Mouse (Mus musculus): ENCODE measurements around the gene Tnfsf4. TPM values are rescaled to one million over a fixed set of nuclear protein-coding genes. Genes with fewer than 3 reads are reported as not detected.

Gene Tnfsf4
- polyA plus RNA-seq, 1 experiment: 0.07 TPM

GRCm38 (mm10) chr1:161403061-161403460, 7.9 kb downstream of the Tnfsf4 start:
- 96% methylated on average over 2 of the region's 2 CpGs for WGBS
- TF ChIP-seq POLR2A (IDR thresholded peaks at IDR 0.05; ENCODE audit: control insufficient read depth, extremely low read depth, insufficient read depth, low read length, poor library complexity) (no peak), CTCF (IDR thresholded peaks at IDR 0.05; ENCODE audit: borderline replicate concordance, control insufficient read depth, extremely low read depth, insufficient read depth, low read length, poor library complexity) (no peak)
- no peak for DNase-seq

GRCm38 (mm10) chr1:161406480-161406879, 11.3 kb downstream of the Tnfsf4 start:
- H3K27me3 ChIP-seq (ENCODE audit: control insufficient read depth, insufficient read depth, low read length): no peaks in the 10 kb centered on the region
- H3K36me3 ChIP-seq (ENCODE audit: control insufficient read depth, insufficient read depth, low read length): no peaks in the 10 kb centered on the region
- no peak for DNase-seq
- WGBS: 98% methylated on average over 1 of the region's 1 CpGs
- H3K4me3 ChIP-seq (ENCODE audit: control insufficient read depth, insufficient read depth, low read length): no peak overlapping the region
- no peaks in the 10 kb centered on the region for H3K4me1 ChIP-seq (replicated peaks; ENCODE audit: control insufficient read depth, insufficient read depth, low read length)
- TF ChIP-seq CTCF (IDR thresholded peaks at IDR 0.05; ENCODE audit: borderline replicate concordance, control insufficient read depth, extremely low read depth, insufficient read depth, low read length, poor library complexity) (no peak), POLR2A (IDR thresholded peaks at IDR 0.05; ENCODE audit: control insufficient read depth, extremely low read depth, insufficient read depth, low read length, poor library complexity) (no peak)
- H3K27ac ChIP-seq (ENCODE audit: control insufficient read depth, insufficient read depth, low read length): no peak overlapping the region

More at GRCm38 (mm10) chr1:161403061-161403460, 7.9 kb downstream of the Tnfsf4 start:
- no peaks in the 10 kb centered on the region for H3K4me1 ChIP-seq (replicated peaks; ENCODE audit: control insufficient read depth, insufficient read depth, low read length)
- H3K36me3 ChIP-seq (ENCODE audit: control insufficient read depth, insufficient read depth, low read length): no peaks in the 10 kb centered on the region
- H3K27ac ChIP-seq (ENCODE audit: control insufficient read depth, insufficient read depth, low read length): no peak overlapping the region
- H3K27me3 ChIP-seq (ENCODE audit: control insufficient read depth, insufficient read depth, low read length): no peaks in the 10 kb centered on the region
- H3K4me3 ChIP-seq (ENCODE audit: control insufficient read depth, insufficient read depth, low read length): no peak overlapping the region

- H3K27ac ChIP-seq (ENCODE audit: control insufficient read depth, insufficient read depth, low read length): no peak overlapping the region
- H3K4me3 ChIP-seq (ENCODE audit: control insufficient read depth, insufficient read depth, low read length): no peak overlapping the region
- TF ChIP-seq POLR2A (IDR thresholded peaks at IDR 0.05; ENCODE audit: control insufficient read depth, extremely low read depth, insufficient read depth, low read length, poor library complexity) (no peak), CTCF (IDR thresholded peaks at IDR 0.05; ENCODE audit: borderline replicate concordance, control insufficient read depth, extremely low read depth, insufficient read depth, low read length, poor library complexity) (no peak)
- H3K4me1 ChIP-seq (replicated peaks; ENCODE audit: control insufficient read depth, insufficient read depth, low read length): no peaks in the 10 kb centered on the region
- H3K36me3 ChIP-seq (ENCODE audit: control insufficient read depth, insufficient read depth, low read length): no peaks in the 10 kb centered on the region
- DNase-seq: no peak
- H3K27me3 ChIP-seq (ENCODE audit: control insufficient read depth, insufficient read depth, low read length): no peaks in the 10 kb centered on the region
Measured at GRCm38 (mm10) chr1:161419926-161420325, 24.7 kb downstream of the Tnfsf4 start.

DNA sequence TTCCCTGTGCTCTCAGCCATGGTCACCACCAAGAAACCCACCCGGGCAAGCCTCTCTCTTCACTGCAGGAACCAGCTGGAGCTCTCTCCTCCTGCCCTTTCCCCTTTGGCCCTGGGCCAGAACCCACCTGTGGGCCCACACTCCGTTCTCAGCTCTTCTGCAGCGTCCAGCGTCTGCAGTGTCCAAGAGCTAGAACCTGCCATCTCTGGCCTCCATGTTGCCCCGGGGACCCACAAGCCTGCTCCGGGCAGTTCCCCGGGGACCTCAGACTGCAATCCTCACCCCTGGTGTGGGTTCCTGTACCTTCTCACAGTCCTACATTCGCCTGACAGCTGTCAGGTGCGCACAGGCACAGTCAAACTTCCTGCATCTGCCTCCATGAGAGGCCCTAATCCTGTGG, 25.4 kb downstream of the Tnfsf4 start:
- 0 out of 2 replicates have a peak, but pooled peaks have one; percentile 13 for TF ChIP-seq CTCF (IDR thresholded peaks at IDR 0.05; ENCODE audit: borderline replicate concordance, control insufficient read depth, extremely low read depth, insufficient read depth, low read length, poor library complexity)
- TF ChIP-seq POLR2A (IDR thresholded peaks at IDR 0.05; ENCODE audit: control insufficient read depth, extremely low read depth, insufficient read depth, low read length, poor library complexity): no peak

GRCm38 (mm10) chr1:161426277-161427056, 31.3 kb downstream of the Tnfsf4 start:
- no peaks in the 10 kb centered on the region for H3K36me3 ChIP-seq (ENCODE audit: control insufficient read depth, insufficient read depth, low read length)
- DNase-seq: no peak
- H3K4me3 ChIP-seq (ENCODE audit: control insufficient read depth, insufficient read depth, low read length): no peak overlapping the region
- no peak overlapping the region for H3K27ac ChIP-seq (ENCODE audit: control insufficient read depth, insufficient read depth, low read length)
- no peaks in the 10 kb centered on the region for H3K4me1 ChIP-seq (replicated peaks; ENCODE audit: control insufficient read depth, insufficient read depth, low read length)
- H3K27me3 ChIP-seq (ENCODE audit: control insufficient read depth, insufficient read depth, low read length): no peaks in the 10 kb centered on the region
- TF ChIP-seq CTCF (IDR thresholded peaks at IDR 0.05; ENCODE audit: borderline replicate concordance, control insufficient read depth, extremely low read depth, insufficient read depth, low read length, poor library complexity) (no peak), POLR2A (IDR thresholded peaks at IDR 0.05; ENCODE audit: control insufficient read depth, extremely low read depth, insufficient read depth, low read length, poor library complexity) (no peak)
- 88% methylated on average over 4 of the region's 4 CpGs for WGBS

More for the DNA sequence above, 25.4 kb downstream of the Tnfsf4 start:
- Histone ChIP-seq H3K4me1 (replicated peaks; ENCODE audit: control insufficient read depth, insufficient read depth, low read length) (no peaks in the 10 kb centered on the region), H3K36me3 (ENCODE audit: control insufficient read depth, insufficient read depth, low read length) (no peaks in the 10 kb centered on the region), H3K27ac (ENCODE audit: control insufficient read depth, insufficient read depth, low read length) (no peak overlapping the region), H3K27me3 (ENCODE audit: control insufficient read depth, insufficient read depth, low read length) (no peaks in the 10 kb centered on the region), H3K4me3 (ENCODE audit: control insufficient read depth, insufficient read depth, low read length) (no peak overlapping the region)
- DNase-seq: no peak
- WGBS: 83% methylated on average over 9 of the region's 9 CpGs

DNA sequence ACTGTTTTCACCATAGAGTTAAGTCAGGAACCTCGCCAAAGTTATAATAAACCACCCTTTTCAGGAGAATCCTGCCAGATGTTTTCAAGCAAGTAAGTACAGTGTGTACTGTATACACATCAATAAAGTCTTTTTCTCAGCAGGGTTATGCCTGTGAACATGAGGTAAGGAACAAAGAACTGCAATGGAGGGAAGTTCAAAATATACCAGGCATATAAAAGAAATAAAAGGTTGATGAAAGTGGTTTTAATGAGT, 31.8 kb downstream of the Tnfsf4 start:
- H3K4me3 ChIP-seq (ENCODE audit: control insufficient read depth, insufficient read depth, low read length): no peak overlapping the region
- H3K4me1 ChIP-seq (replicated peaks; ENCODE audit: control insufficient read depth, insufficient read depth, low read length): no peaks in the 10 kb centered on the region
- no peaks in the 10 kb centered on the region for H3K27me3 ChIP-seq (ENCODE audit: control insufficient read depth, insufficient read depth, low read length)
- TF ChIP-seq POLR2A (IDR thresholded peaks at IDR 0.05; ENCODE audit: control insufficient read depth, extremely low read depth, insufficient read depth, low read length, poor library complexity) (no peak), CTCF (IDR thresholded peaks at IDR 0.05; ENCODE audit: borderline replicate concordance, control insufficient read depth, extremely low read depth, insufficient read depth, low read length, poor library complexity) (no peak)
- no peak overlapping the region for H3K27ac ChIP-seq (ENCODE audit: control insufficient read depth, insufficient read depth, low read length)
- WGBS: 95% methylated on average over 1 of the region's 1 CpGs
- H3K36me3 ChIP-seq (ENCODE audit: control insufficient read depth, insufficient read depth, low read length): no peaks in the 10 kb centered on the region
- DNase-seq: no peak

GRCm38 (mm10) chr1:161435781-161436180, 40.6 kb downstream of the Tnfsf4 start:
- no peak for DNase-seq
- 2% methylated on average over 2 of the region's 2 CpGs for WGBS
- Histone ChIP-seq H3K4me1 (replicated peaks; ENCODE audit: control insufficient read depth, insufficient read depth, low read length) (no peaks in the 10 kb centered on the region), H3K27me3 (ENCODE audit: control insufficient read depth, insufficient read depth, low read length) (no peaks in the 10 kb centered on the region), H3K27ac (ENCODE audit: control insufficient read depth, insufficient read depth, low read length) (no peak overlapping the region), H3K4me3 (ENCODE audit: control insufficient read depth, insufficient read depth, low read length) (no peak overlapping the region), H3K36me3 (ENCODE audit: control insufficient read depth, insufficient read depth, low read length) (no peaks in the 10 kb centered on the region)
- TF ChIP-seq CTCF (IDR thresholded peaks at IDR 0.05; ENCODE audit: borderline replicate concordance, control insufficient read depth, extremely low read depth, insufficient read depth, low read length, poor library complexity) (no peak), POLR2A (IDR thresholded peaks at IDR 0.05; ENCODE audit: control insufficient read depth, extremely low read depth, insufficient read depth, low read length, poor library complexity) (no peak)

Data from thymus, adult 2 months (tissue).